Mouse (Mus musculus): ENCODE results near the gene Them5. TPM values are rescaled to one million over a fixed set of nuclear protein-coding genes. Genes with fewer than 3 reads are reported as not detected.
A peak's percentile ranks its signal among the peaks of the same experiment; 100 is the strongest.

Gene Them5
- total RNA-seq, 1 experiment from 2014 or later = not detected

- ATAC-seq (replicated peaks; ENCODE audit: low read depth, poor library complexity, severe bottlenecking) = no peak; the same call in 1 of the 2 replicates
These were observed 27.8 kb downstream of the Them5 start for GRCm38 (mm10) chr3:94369709-94370108.

DNA sequence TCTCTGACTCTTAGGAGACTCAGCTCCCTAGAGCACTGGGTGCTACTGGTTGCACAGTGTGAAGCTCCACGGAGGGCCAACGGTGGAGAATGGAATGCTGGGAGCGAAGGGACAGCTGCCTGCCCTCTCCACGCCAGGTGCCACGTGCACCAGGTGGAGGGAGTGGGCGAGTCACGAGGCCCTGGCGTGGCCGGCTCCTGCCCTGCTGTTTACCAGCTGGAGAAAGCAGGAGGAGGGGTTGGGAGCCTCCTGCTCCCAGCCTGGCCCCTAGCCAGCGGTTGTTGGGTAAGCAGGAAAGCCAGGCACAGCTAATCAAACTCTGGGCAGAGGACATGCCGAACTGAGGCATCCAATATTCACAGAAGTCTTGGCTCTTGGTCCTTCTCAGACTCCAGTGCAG, 29.7 kb downstream of the Them5 start:
- no peak for ATAC-seq (replicated peaks; ENCODE audit: low read depth, poor library complexity, severe bottlenecking)

- ATAC-seq (replicated peaks; ENCODE audit: low read depth, poor library complexity, severe bottlenecking) = no peak
These were observed 30.1 kb downstream of the Them5 start for GRCm38 (mm10) chr3:94372038-94372437.

GRCm38 (mm10) chr3:94372641-94373040, 30.7 kb downstream of the Them5 start, which contains the start of gene Rorc:
Rorc (plus strand) TSS chr3:94372794.
- ATAC-seq (replicated peaks; ENCODE audit: low read depth, poor library complexity, severe bottlenecking) = no peak

DNA sequence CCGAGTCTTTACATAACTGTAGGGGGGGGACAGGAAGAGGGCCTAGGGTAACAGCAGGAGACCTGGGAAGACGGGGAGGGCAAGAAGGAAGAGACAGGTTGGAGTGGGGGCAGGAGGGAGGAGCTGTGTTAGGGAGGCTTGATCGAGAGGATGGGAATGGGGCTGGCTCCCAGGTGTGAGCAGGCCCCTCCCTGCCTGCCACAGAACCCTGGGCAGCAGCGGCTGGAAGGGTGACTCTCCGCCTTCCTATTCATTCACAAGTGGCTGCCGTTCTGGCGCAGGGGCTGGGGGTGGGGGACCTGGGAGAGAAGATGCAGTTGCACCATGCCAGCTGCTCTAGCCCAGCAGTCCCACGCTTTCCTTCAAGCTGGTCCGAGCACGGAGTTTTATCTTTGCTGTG, 31.2 kb downstream of the Them5 start:
- ATAC-seq (replicated peaks; ENCODE audit: low read depth, poor library complexity, severe bottlenecking) = no peak

GRCm38 (mm10) chr3:94373597-94374011, 31.7 kb downstream of the Them5 start:
- 0 out of 2 replicates have a peak, but pooled peaks have one; percentile 12 for ATAC-seq (replicated peaks; ENCODE audit: low read depth, poor library complexity, severe bottlenecking)

DNA sequence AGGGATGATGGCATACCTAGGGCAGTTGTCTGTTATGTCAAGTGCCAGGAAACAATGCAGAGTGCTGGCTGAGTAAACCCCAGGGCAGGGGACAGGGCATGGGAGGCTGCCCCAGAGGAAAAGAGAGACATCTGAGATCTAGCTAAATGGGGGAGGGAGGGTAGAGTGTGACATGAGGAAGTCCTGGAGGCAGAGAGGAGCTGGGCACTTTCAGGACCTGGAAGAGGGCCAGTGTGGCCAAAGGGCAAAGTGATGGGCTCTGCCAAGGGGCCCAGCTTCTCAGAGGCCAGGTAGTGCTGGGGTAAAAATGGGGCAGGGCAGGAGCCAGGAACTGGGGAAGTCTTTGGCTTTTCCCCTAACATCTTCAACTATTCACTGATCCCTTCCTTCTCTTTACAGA, 32.7 kb downstream of the Them5 start:
- ATAC-seq (replicated peaks; ENCODE audit: low read depth, poor library complexity, severe bottlenecking) = 0 out of 2 replicates have a peak, but pooled peaks have one; percentile 13

DNA sequence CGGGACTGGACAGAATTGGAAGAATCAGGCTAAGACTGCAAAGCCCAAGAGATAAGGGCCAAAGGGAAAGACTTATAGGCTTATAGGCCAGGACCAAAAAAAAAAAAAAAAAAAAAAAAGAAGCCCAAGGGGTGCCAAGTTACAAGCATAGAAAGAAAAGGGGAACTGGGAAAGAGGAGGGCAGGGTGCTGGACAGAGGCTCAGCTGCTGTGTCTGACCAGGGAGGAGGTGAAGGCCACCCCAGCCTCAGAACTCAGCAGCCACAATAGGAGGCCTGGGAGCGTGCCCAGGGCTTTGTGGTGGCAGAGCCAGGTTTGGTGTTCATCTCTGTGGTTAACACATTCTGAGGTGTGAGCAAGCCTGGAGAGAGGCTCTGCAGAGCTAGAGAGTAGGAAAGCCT, 33.2 kb downstream of the Them5 start:
- ATAC-seq (replicated peaks; ENCODE audit: low read depth, poor library complexity, severe bottlenecking) = peak; percentile 76

GRCm38 (mm10) chr3:94375861-94376260, 34.0 kb downstream of the Them5 start:
- no peak for ATAC-seq (replicated peaks; ENCODE audit: low read depth, poor library complexity, severe bottlenecking)

- ATAC-seq (replicated peaks; ENCODE audit: low read depth, poor library complexity, severe bottlenecking) = no peak
These were observed 35.4 kb downstream of the Them5 start for GRCm38 (mm10) chr3:94377028-94377923.

- no peak for ATAC-seq (replicated peaks; ENCODE audit: low read depth, poor library complexity, severe bottlenecking)
These were observed 38.1 kb downstream of the Them5 start for GRCm38 (mm10) chr3:94379831-94380510.

DNA sequence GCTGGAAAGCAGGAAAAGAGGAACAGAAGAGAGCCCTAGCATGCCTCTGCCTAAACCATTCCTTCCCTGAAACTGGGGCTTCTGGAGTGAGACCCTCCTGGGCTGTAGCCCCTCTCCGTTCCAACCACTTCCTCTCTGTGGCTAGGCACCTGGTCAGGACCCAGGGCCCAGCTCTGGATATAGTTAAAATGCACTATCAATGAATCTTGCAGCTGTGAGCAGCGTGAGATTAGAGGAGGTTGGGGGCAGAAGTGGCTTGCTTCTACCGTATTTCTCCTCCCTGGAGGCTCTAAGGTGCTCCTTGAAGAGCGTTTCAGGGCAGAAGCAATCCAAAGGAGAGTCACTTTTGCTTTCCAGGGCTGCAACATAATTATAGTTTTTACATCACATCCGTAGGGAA, 40.4 kb downstream of the Them5 start:
- ATAC-seq (replicated peaks; ENCODE audit: low read depth, poor library complexity, severe bottlenecking) = peak; percentile 43

DNA sequence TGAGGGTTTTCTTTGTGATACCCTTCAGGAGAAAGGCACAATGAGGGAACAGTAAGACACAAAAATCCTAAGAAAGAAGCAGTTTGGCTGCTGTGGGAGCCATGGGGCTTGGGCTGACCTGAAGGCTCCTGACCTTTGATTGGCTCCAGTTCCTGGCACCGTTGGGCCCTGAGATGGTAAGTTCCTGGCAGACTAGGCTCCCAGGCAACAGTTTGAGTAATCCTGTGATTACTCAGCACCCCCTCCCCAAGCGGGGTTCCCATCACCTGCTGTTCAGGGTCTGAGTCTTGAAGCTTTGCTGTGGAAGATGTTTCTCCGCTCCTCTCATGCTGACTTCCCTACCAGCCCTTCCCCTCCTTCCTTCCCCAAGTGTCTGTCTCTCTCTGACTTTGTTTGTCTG, 41.6 kb downstream of the Them5 start:
- no peak for ATAC-seq (replicated peaks; ENCODE audit: low read depth, poor library complexity, severe bottlenecking)

GRCm38 (mm10) chr3:94386671-94387070, 44.8 kb downstream of the Them5 start:
- ATAC-seq (replicated peaks; ENCODE audit: low read depth, poor library complexity, severe bottlenecking) = no peak

- ATAC-seq (replicated peaks; ENCODE audit: low read depth, poor library complexity, severe bottlenecking) = no peak
These were observed 45.5 kb downstream of the Them5 start for GRCm38 (mm10) chr3:94387391-94387790.

DNA sequence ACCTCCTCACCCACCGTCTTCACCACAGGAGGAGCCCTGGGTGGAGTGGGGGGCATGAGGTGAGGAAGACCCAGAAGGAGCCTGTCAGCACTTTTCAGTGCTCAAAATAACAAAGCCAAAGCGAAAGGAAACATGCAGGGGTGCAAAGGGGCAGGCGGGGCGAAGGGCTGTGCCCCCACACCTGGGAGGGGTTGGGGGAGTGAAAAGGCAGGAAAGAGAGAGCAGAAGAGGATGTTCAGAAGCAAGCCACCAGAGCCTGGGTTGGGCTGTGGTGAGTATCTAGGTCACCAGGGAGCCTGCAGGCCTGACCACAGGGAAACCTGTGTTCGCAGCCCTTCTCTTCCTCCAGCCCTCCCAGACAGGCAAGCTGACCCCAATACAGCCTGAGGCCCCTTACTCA, 46.1 kb downstream of the Them5 start:
- ATAC-seq (replicated peaks; ENCODE audit: low read depth, poor library complexity, severe bottlenecking) = peak; percentile 80

GRCm38 (mm10) chr3:94389420-94389819, 47.5 kb downstream of the Them5 start:
- no peak for ATAC-seq (replicated peaks; ENCODE audit: low read depth, poor library complexity, severe bottlenecking)

DNA sequence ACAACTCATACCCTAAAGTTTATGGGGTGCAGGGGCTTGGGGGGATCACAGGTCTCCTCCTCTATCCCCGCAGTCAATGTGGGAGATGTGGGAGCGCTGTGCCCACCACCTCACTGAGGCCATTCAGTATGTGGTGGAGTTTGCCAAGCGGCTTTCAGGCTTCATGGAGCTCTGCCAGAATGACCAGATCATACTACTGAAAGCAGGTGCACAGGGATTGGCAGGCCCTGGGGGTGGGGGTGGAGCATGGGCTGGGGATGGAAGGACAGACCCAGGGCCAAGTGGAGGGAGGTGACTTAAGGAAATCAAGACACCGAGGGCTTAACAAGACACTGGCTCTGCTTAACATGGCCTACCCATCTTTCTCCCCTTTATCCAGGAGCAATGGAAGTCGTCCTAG, 49.1 kb downstream of the Them5 start:
- ATAC-seq (replicated peaks; ENCODE audit: low read depth, poor library complexity, severe bottlenecking) = no peak

- ATAC-seq (replicated peaks; ENCODE audit: low read depth, poor library complexity, severe bottlenecking) = no peak
These were observed 50.2 kb downstream of the Them5 start for GRCm38 (mm10) chr3:94392128-94392527.

DNA sequence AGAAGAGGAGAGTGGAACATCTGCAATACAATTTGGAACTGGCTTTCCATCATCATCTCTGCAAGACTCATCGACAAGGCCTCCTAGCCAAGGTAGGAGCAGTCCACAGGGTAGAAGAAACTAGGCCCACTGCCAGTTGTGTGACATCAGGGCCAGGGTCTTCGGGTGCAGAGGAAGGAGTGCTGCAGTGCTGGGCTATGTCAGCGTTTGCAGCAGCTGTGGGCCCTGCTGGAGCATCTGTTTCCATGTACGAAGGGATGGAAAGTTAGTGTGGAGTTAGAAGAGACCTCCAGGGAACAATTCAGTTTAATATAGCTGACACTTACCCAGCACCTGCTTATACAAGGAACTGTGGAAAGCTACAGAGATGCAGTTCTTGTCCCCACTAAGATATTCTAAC, 51.1 kb downstream of the Them5 start:
- ATAC-seq (replicated peaks; ENCODE audit: low read depth, poor library complexity, severe bottlenecking) = no peak

GRCm38 (mm10) chr3:94396336-94396735, 54.4 kb downstream of the Them5 start:
- ATAC-seq (replicated peaks; ENCODE audit: low read depth, poor library complexity, severe bottlenecking) = no peak

All from common myeloid progenitor, adult 5-6 weeks (primary cell).